Mouse (Mus musculus): ENCODE measurements around the gene Plxnd1. TPM values are rescaled to one million over a fixed set of nuclear protein-coding genes. Genes with fewer than 3 reads are reported as not detected.

Plxnd1 gene
- total and polyA plus RNA-seq, 2 experiments from 2014 or later: 37.7 to 82.4 TPM

DNA sequence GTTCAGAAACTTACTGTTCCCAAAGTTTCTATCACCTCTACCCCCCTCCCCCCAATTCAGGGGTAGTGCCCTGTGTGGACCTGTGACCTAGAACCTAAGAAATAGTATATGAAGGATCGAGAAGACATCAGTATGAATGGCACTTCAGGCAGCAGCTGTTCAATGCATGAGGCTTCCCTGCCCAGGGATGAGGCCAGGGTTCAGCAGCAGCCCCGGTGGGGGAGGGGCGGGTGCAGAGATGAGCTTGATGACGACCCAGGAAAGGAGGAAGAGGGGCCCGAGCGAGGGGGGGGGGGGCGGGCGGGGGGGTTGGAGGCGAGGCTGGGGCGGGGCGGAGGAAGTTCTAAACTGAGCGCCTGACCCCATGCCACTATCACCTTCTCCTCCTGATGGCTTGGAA, 53.7 kb downstream of the Plxnd1 start:
- Histone ChIP-seq H3K4me2 (ENCODE audit: low read depth, low read length) (no peak overlapping the region), H3K9me3 (replicated peaks; ENCODE audit: control insufficient read depth, low read length) (0 out of 2 replicates have a peak, but pooled peaks cover 6% of the 10 kb centered on the region), H3K4me1 (ENCODE audit: control insufficient read depth, insufficient read depth) (peaks cover 22% of the 10 kb centered on the region), H3K36me3 (replicated peaks; ENCODE audit: control insufficient read depth, insufficient read depth, low read length) (no peaks in the 10 kb centered on the region), H3K27ac (ENCODE audit: low read depth) (no peak overlapping the region), H3K9ac (replicated peaks; ENCODE audit: low read depth, low read length) (no peak overlapping the region), H3K27me3 (ENCODE audit: control insufficient read depth, insufficient read depth, low read length) (no peaks in the 10 kb centered on the region), H3K4me3 (ENCODE audit: low read depth, low read length) (no peak overlapping the region)
- WGBS: 6% methylated on average over 8 of the region's 12 CpGs
- ATAC-seq (ENCODE audit: insufficient read depth, low read depth): no peak
- no peak for DNase-seq (ENCODE audit: low spot score)
- no peak for TF ChIP-seq CTCF (IDR thresholded peaks at IDR 0.05; ENCODE audit: low read depth)
- no peak for TF ChIP-seq EP300 (IDR thresholded peaks at IDR 0.05; ENCODE audit: low read depth)

DNA sequence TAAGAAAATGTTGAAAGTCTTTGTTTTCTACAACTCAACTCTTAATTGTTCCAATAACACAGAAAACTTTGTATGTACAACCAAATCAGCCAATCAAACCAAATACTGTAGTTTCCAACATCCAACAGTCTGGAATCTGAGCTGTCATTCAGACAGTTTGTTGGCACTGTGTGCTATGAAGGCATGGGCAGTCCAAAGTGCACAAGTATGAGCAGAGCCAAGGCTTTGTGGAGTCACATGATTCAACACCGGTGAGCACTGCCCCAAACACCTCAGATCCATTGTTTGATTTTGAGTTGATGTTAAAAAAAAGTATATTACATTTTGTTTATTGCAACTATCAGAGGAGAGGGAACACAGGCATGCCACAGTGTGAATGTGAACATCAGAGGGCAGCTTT, 54.2 kb downstream of the Plxnd1 start:
- Histone ChIP-seq H3K9ac (replicated peaks; ENCODE audit: low read depth, low read length) (no peak overlapping the region), H3K27ac (ENCODE audit: low read depth) (no peak overlapping the region), H3K27me3 (ENCODE audit: control insufficient read depth, insufficient read depth, low read length) (no peaks in the 10 kb centered on the region), H3K36me3 (replicated peaks; ENCODE audit: control insufficient read depth, insufficient read depth, low read length) (no peaks in the 10 kb centered on the region), H3K4me3 (ENCODE audit: low read depth, low read length) (no peak overlapping the region), H3K4me2 (ENCODE audit: low read depth, low read length) (no peak overlapping the region), H3K9me3 (replicated peaks; ENCODE audit: control insufficient read depth, low read length) (0 out of 2 replicates have a peak, but pooled peaks cover 6% of the 10 kb centered on the region), H3K4me1 (ENCODE audit: control insufficient read depth, insufficient read depth) (peaks cover 22% of the 10 kb centered on the region)
- 42% methylated on average over 1 of the region's 1 CpGs for WGBS
- ATAC-seq (ENCODE audit: insufficient read depth, low read depth): no peak
- no peak for DNase-seq (ENCODE audit: low spot score)
- TF ChIP-seq EP300 (IDR thresholded peaks at IDR 0.05; ENCODE audit: low read depth) (no peak), CTCF (IDR thresholded peaks at IDR 0.05; ENCODE audit: low read depth) (no peak)

GRCm38 (mm10) chr6:115938798-115939197, 56.0 kb downstream of the Plxnd1 start:
- H3K4me1 ChIP-seq (ENCODE audit: control insufficient read depth, insufficient read depth): peaks cover 20% of the 10 kb centered on the region
- TF ChIP-seq CTCF (IDR thresholded peaks at IDR 0.05; ENCODE audit: low read depth) (no peak), EP300 (IDR thresholded peaks at IDR 0.05; ENCODE audit: low read depth) (no peak)
- H3K4me3 ChIP-seq (ENCODE audit: low read depth, low read length): no peak overlapping the region
- no peak overlapping the region for H3K27ac ChIP-seq (ENCODE audit: low read depth)
- no peaks in the 10 kb centered on the region for H3K36me3 ChIP-seq (replicated peaks; ENCODE audit: control insufficient read depth, insufficient read depth, low read length)
- H3K9me3 ChIP-seq (replicated peaks; ENCODE audit: control insufficient read depth, low read length): 0 out of 2 replicates have a peak, but pooled peaks cover 6% of the 10 kb centered on the region
- H3K9ac ChIP-seq (replicated peaks; ENCODE audit: low read depth, low read length): no peak overlapping the region
- 67% methylated on average over 1 of the region's 1 CpGs for WGBS
- H3K27me3 ChIP-seq (ENCODE audit: control insufficient read depth, insufficient read depth, low read length): no peaks in the 10 kb centered on the region
- ATAC-seq (ENCODE audit: insufficient read depth, low read depth) (no peak), DNase-seq (ENCODE audit: low spot score) (no peak)
- no peak overlapping the region for H3K4me2 ChIP-seq (ENCODE audit: low read depth, low read length)

- no peak overlapping the region for H3K9ac ChIP-seq (replicated peaks; ENCODE audit: low read depth, low read length)
- no peaks in the 10 kb centered on the region for H3K36me3 ChIP-seq (replicated peaks; ENCODE audit: control insufficient read depth, insufficient read depth, low read length)
- 0 out of 2 replicates have a peak, but pooled peaks cover 6% of the 10 kb centered on the region for H3K9me3 ChIP-seq (replicated peaks; ENCODE audit: control insufficient read depth, low read length)
- H3K4me3 ChIP-seq (ENCODE audit: low read depth, low read length): no peak overlapping the region
- WGBS: 84% methylated on average over 2 of the region's 2 CpGs
- no peak for DNase-seq (ENCODE audit: low spot score)
- no peak for TF ChIP-seq CTCF (IDR thresholded peaks at IDR 0.05; ENCODE audit: low read depth)
- TF ChIP-seq EP300 (IDR thresholded peaks at IDR 0.05; ENCODE audit: low read depth): no peak
- no peak for ATAC-seq (ENCODE audit: insufficient read depth, low read depth)
- H3K4me2 ChIP-seq (ENCODE audit: low read depth, low read length): no peak overlapping the region
- peaks cover 13% of the 10 kb centered on the region; the same call in 1 of the 2 replicates for H3K4me1 ChIP-seq (ENCODE audit: control insufficient read depth, insufficient read depth)
- no peak overlapping the region for H3K27ac ChIP-seq (ENCODE audit: low read depth)
- no peaks in the 10 kb centered on the region for H3K27me3 ChIP-seq (ENCODE audit: control insufficient read depth, insufficient read depth, low read length)
Observed at GRCm38 (mm10) chr6:115938011-115938410, 56.8 kb downstream of the Plxnd1 start.

GRCm38 (mm10) chr6:115935544-115935943, 59.3 kb downstream of the Plxnd1 start:
- TF ChIP-seq EP300 (IDR thresholded peaks at IDR 0.05; ENCODE audit: low read depth) (no peak), CTCF (IDR thresholded peaks at IDR 0.05; ENCODE audit: low read depth) (no peak)
- WGBS: 71% methylated on average over 8 of the region's 8 CpGs

GRCm38 (mm10) chr6:115932391-115932790, 62.4 kb downstream of the Plxnd1 start:
- Histone ChIP-seq H3K36me3 (replicated peaks; ENCODE audit: control insufficient read depth, insufficient read depth, low read length) (no peaks in the 10 kb centered on the region), H3K4me1 (ENCODE audit: control insufficient read depth, insufficient read depth) (peaks cover 8% of the 10 kb centered on the region; the same call in 1 of the 2 replicates), H3K27ac (ENCODE audit: low read depth) (no peak overlapping the region), H3K9me3 (replicated peaks; ENCODE audit: control insufficient read depth, low read length) (no peaks in the 10 kb centered on the region), H3K4me3 (ENCODE audit: low read depth, low read length) (no peak overlapping the region), H3K9ac (replicated peaks; ENCODE audit: low read depth, low read length) (no peak overlapping the region), H3K4me2 (ENCODE audit: low read depth, low read length) (no peak overlapping the region), H3K27me3 (ENCODE audit: control insufficient read depth, insufficient read depth, low read length) (no peaks in the 10 kb centered on the region)
- no peak for TF ChIP-seq CTCF (IDR thresholded peaks at IDR 0.05; ENCODE audit: low read depth)
- no peak for TF ChIP-seq EP300 (IDR thresholded peaks at IDR 0.05; ENCODE audit: low read depth)
- ATAC-seq (ENCODE audit: insufficient read depth, low read depth): no peak
- WGBS: 84% methylated on average over 3 of the region's 3 CpGs
- DNase-seq (ENCODE audit: low spot score): no peak

More at GRCm38 (mm10) chr6:115935544-115935943, 59.3 kb downstream of the Plxnd1 start:
- no peak for DNase-seq (ENCODE audit: low spot score)
- no peak overlapping the region for H3K9ac ChIP-seq (replicated peaks; ENCODE audit: low read depth, low read length)
- H3K9me3 ChIP-seq (replicated peaks; ENCODE audit: control insufficient read depth, low read length): 0 out of 2 replicates have a peak, but pooled peaks cover 6% of the 10 kb centered on the region
- H3K4me1 ChIP-seq (ENCODE audit: control insufficient read depth, insufficient read depth): no peaks in the 10 kb centered on the region
- H3K4me2 ChIP-seq (ENCODE audit: low read depth, low read length): no peak overlapping the region
- H3K36me3 ChIP-seq (replicated peaks; ENCODE audit: control insufficient read depth, insufficient read depth, low read length): no peaks in the 10 kb centered on the region
- H3K4me3 ChIP-seq (ENCODE audit: low read depth, low read length): no peak overlapping the region
- H3K27me3 ChIP-seq (ENCODE audit: control insufficient read depth, insufficient read depth, low read length): no peaks in the 10 kb centered on the region
- no peak for ATAC-seq (ENCODE audit: insufficient read depth, low read depth)
- no peak overlapping the region for H3K27ac ChIP-seq (ENCODE audit: low read depth)

All from heart, postnatal 0 days (tissue).